Mouse (Mus musculus): ENCODE results near the gene Ccdc162.

- no peak for TF ChIP-seq CTCF (IDR thresholded peaks at IDR 0.05)
- no peak for TF ChIP-seq EP300 (IDR thresholded peaks at IDR 0.05)
Observed at GRCm38 (mm10) chr10:41710773-41711172, 5.7 kb downstream of the Ccdc162 start.

Measured in lung, postnatal 0 days (tissue).